Mouse (Mus musculus) forebrain, embryonic 13.5 days (tissue): ENCODE data around the gene Gm20604. TPM values are rescaled to one million over a fixed set of nuclear protein-coding genes. Genes with fewer than 3 reads are reported as not detected.

ENCODE experiments used
- ATAC-seq: fragments of 200-750 bp; cut with Nextera tagmentation; 2 replicates; pipeline ENCODE4 v1.8.0; 2017
- H3K27ac ChIP-seq: fragments of 300-500 bp; sonication (generic); 2 replicates; pipeline ENCODE4 v1.5.1; 2015; ENCODE audit warnings: inconsistent platforms, mild to moderate bottlenecking, moderate library complexity
- H3K27me3 ChIP-seq: fragments of 300-500 bp; sonication (generic); 2 replicates; pipeline ENCODE4 v1.6.1; 2015; ENCODE audit warnings: mild to moderate bottlenecking, inconsistent platforms
- H3K36me3 ChIP-seq: fragments of 300-500 bp; sonication (generic); 2 replicates; pipeline ENCODE4 v1.6.1; 2015; ENCODE audit warnings: mild to moderate bottlenecking, inconsistent platforms; ENCODE audit not compliant: poor library complexity, severe bottlenecking
- H3K4me1 ChIP-seq: fragments of 300-500 bp; sonication (generic); 2 replicates; pipeline ENCODE4 v1.6.1; 2015; ENCODE audit warnings: inconsistent platforms
- H3K4me2 ChIP-seq: fragments of 300-500 bp; sonication (generic); 2 replicates; pipeline ENCODE4 v1.6.1; 2015; ENCODE audit warnings: inconsistent platforms, mild to moderate bottlenecking, moderate library complexity
- H3K4me3 ChIP-seq: fragments of 300-500 bp; sonication (generic); 2 replicates; pipeline ENCODE4 v1.5.1; 2015; ENCODE audit warnings: mild to moderate bottlenecking, inconsistent platforms
- H3K9ac ChIP-seq: fragments of 300-500 bp; sonication (generic); 2 replicates; pipeline ENCODE4 v1.6.1; 2015; ENCODE audit warnings: mild to moderate bottlenecking, inconsistent platforms
- H3K9me3 ChIP-seq: fragments of 300-500 bp; sonication (generic); replicated peaks from 2 replicates; pipeline ENCODE4 v1.6.1; 2016; ENCODE audit warnings: inconsistent platforms
- WGBS: fragments of 180-500 bp; shearing (Covaris S2); methylation state at CpG from one replicate; pipeline ENCODE4 v1.1.7; 2015; 5-methylcytosine and 5-hydroxymethylcytosine counted together
- polyA plus RNA-seq: library from polyadenylated mRNA; unstranded; fragments of >200 nt; fragmentation: Nextera tagmentation; extraction: Ambion mirVana; gene quantifications from 2 replicates; pipeline ENCODE4 v1.2.1, GENCODE M21; 2015

Gene Gm20604
- polyA plus RNA-seq = 32.6 and 34.3 TPM in 2 replicates

GRCm38 (mm10) chr12:102758403-102758756 is at the start of gene Gm20604:
Gene Gm20604, minus strand, starts transcription at chr12:102758672.
- Histone ChIP-seq H3K4me1 (peaks cover 33% of the 10 kb centered on the region), H3K9me3 (no peaks in the 10 kb centered on the region), H3K27ac (peak within 1 kb of the TSS; percentile 86), H3K27me3 (no peaks in the 10 kb centered on the region), H3K9ac (peak within 1 kb of the TSS; percentile 91), H3K36me3 (peaks cover 15% of the 10 kb centered on the region), H3K4me3 (peak within 1 kb of the TSS; percentile 89), H3K4me2 (peak within 1 kb of the TSS; percentile 92)
- under 1% methylated on average over 10 of the region's 10 CpGs for WGBS
- no peak for ATAC-seq

- Histone ChIP-seq H3K27ac (no peak overlapping the region), H3K27me3 (no peaks in the 10 kb centered on the region), H3K36me3 (peaks cover 14% of the 10 kb centered on the region), H3K4me2 (no peak overlapping the region), H3K9ac (no peak overlapping the region), H3K4me3 (no peak overlapping the region), H3K4me1 (no peaks in the 10 kb centered on the region), H3K9me3 (no peaks in the 10 kb centered on the region)
- WGBS = over 99% methylated on average over 2 of the region's 2 CpGs
- no peak for ATAC-seq
Measured at GRCm38 (mm10) chr12:102799528-102799927, 41.1 kb upstream of the Gm20604 start.

DNA sequence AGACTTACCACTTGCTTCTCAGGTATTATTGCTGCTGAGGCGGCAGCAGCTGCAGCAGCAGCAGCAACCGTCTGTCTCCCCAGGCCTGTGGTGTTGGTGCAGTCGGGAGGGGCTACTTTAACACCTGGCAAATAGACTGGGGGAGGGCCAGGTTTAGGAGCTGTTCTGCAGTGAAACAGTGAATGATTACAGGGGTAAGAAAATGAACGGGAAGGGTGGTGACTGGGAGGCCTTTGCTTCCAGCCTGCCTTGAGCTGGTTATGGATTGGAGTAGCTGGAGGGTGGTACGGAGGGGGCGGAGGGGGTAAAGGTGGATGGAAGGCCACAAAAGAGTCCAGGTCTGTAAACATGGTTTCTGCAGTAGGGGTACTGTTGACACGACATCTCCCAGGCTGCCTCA is 29.5 kb upstream of the Gm20604 start:
- H3K4me1 ChIP-seq = no peaks in the 10 kb centered on the region
- H3K36me3 ChIP-seq = peaks cover 81% of the 10 kb centered on the region
- H3K27ac ChIP-seq = no peak overlapping the region
- ATAC-seq = no peak
- H3K27me3 ChIP-seq = no peaks in the 10 kb centered on the region
- H3K9ac ChIP-seq = no peak overlapping the region
- H3K4me2 ChIP-seq = no peak overlapping the region
- H3K9me3 ChIP-seq = no peaks in the 10 kb centered on the region
- WGBS = 89% methylated on average over 7 of the region's 7 CpGs
- no peak overlapping the region for H3K4me3 ChIP-seq

DNA sequence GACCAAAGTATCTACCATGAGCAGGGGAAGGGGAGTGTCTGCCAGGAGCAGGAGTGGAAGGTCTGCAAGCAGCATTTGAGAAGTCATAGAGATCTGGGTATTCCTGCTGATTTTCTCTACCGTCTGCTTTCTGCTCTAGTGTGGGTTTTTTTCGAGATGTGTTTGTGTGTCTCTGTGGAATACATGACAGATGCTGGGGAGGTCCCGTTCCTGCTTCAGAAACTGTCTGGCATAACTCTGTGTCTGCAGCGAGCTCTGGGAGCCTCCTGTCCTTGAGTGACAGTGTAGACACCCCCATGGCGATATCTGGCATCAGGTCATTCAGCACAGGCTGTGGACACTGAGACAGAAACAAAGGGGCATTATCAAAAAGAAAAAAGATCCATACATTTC is 27.1 kb upstream of the Gm20604 start:
- 87% methylated on average over 5 of the region's 5 CpGs for WGBS

DNA sequence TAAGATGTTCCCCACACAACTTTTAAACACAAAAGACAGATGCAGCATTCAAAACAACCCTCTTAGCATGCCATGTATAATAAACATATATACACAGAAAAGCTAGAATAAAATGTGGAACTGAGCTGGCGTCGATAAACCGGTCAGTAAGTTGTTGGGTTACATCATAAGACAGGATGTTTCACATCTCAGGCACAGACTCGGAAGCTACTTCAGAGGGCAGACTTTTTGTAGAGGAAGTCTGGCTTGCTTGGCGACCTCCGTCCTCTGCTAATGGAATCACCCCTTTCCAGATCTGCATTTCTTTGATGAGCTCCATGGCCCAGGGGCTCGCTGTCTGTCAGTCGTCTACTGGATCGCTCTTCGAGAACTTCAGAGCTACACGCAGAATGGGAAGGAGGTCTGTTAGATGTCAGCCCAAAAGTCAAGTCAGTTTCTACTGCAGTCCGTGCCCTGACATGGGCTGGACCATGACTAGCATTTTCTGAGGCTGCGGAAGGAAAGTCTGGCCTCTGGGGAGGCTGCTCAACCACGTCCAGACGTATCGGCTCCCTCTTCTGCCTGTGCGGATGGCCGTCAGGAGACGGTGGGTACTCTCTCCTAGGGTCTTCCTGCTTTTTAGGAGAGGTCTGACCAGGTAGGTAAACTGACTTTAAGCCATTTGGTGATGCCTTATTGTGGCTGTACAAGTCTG is 26.6 kb upstream of the Gm20604 start:
- no peak overlapping the region for H3K9ac ChIP-seq

More for the DNA sequence above, 27.1 kb upstream of the Gm20604 start:
- Histone ChIP-seq H3K4me2 (no peak overlapping the region), H3K4me1 (peaks cover 2% of the 10 kb centered on the region; the same call in 1 of the 2 replicates), H3K36me3 (peaks cover 70% of the 10 kb centered on the region), H3K9ac (no peak overlapping the region), H3K9me3 (no peaks in the 10 kb centered on the region), H3K27ac (no peak overlapping the region), H3K4me3 (no peak overlapping the region), H3K27me3 (no peaks in the 10 kb centered on the region)
- ATAC-seq = no peak

DNA sequence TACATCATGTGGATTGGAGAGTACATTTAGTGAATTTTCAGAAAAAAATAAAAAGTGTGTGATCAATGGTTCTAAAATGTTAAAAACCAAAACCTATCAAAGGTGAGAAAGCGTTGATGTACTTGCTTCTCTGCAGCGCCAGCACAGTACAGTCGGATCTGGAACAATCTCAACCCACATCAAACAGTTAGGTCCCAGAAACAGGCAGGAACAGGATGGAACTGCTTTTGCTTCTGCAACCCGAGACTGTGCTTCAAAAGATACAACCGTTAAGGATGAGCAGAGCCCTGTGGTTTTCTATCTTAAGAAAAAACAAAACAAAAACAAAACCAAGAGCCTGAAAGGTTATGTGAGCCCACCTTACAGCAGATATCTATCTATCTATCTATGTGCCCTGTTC is 24.4 kb upstream of the Gm20604 start:
- H3K4me2 ChIP-seq = no peak overlapping the region
- H3K27ac ChIP-seq = no peak overlapping the region
- ATAC-seq = no peak
- H3K4me1 ChIP-seq = peaks cover 2% of the 10 kb centered on the region; the same call in 1 of the 2 replicates
- H3K36me3 ChIP-seq = peaks cover 53% of the 10 kb centered on the region
- H3K4me3 ChIP-seq = no peak overlapping the region
- 96% methylated on average over 5 of the region's 5 CpGs for WGBS
- H3K9me3 ChIP-seq = no peaks in the 10 kb centered on the region
- no peak overlapping the region for H3K9ac ChIP-seq
- no peaks in the 10 kb centered on the region for H3K27me3 ChIP-seq

More for the DNA sequence above, 26.6 kb upstream of the Gm20604 start:
- ATAC-seq = no peak
- Histone ChIP-seq H3K36me3 (peaks cover 65% of the 10 kb centered on the region), H3K9me3 (no peaks in the 10 kb centered on the region), H3K4me3 (no peak overlapping the region), H3K4me2 (no peak overlapping the region), H3K27me3 (no peaks in the 10 kb centered on the region), H3K4me1 (peaks cover 2% of the 10 kb centered on the region; the same call in 1 of the 2 replicates), H3K27ac (no peak overlapping the region)
- 95% methylated on average over 19 of the region's 19 CpGs for WGBS

DNA sequence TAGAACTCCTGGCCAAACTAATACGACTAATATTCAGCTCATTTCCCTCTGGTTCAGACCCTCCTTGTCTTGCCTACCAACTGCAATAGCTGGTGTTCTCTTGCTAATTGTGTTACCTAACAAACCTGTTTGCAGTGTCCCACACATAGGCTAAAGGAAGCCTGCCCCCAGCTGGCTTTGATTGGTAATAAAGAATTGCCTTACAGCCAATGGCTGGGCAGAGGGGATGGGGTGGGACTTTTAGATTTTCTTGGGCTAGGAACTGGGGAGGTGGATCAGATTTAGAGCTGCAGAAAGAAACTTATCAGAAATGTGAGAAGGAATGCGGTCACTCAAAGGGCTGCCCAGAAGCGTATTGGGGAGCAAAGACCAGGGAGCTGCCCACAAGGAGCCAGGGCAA is 21.0 kb upstream of the Gm20604 start:
- no peaks in the 10 kb centered on the region for H3K9me3 ChIP-seq
- ATAC-seq = no peak
- WGBS = 55% methylated on average over 3 of the region's 3 CpGs
- peaks cover 57% of the 10 kb centered on the region for H3K36me3 ChIP-seq
- no peak overlapping the region for H3K4me2 ChIP-seq
- no peak overlapping the region for H3K9ac ChIP-seq
- no peaks in the 10 kb centered on the region for H3K27me3 ChIP-seq
- H3K4me1 ChIP-seq = peaks cover 2% of the 10 kb centered on the region; the same call in 1 of the 2 replicates
- no peak overlapping the region for H3K4me3 ChIP-seq
- no peak overlapping the region for H3K27ac ChIP-seq

DNA sequence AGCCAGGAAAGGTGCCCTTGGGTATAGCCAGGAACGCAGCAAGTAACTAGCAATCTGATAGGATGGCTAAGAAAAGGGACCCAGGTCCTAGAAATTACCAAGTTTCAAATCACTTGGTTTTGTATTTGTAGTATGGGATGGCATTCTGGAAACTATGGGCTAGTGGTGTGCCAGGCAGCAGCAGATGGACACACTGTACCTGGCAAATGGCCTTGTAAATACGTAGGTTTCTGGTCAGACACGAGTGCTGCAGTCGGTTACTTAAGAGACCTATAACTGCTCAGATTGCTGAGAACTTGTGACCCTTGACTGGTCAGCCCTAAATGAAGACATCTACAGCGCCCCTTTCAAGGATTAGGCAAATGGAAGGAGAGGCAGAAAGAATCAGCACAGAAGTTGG is 19.7 kb upstream of the Gm20604 start:
- Histone ChIP-seq H3K36me3 (peaks cover 60% of the 10 kb centered on the region), H3K4me2 (no peak overlapping the region), H3K9me3 (no peaks in the 10 kb centered on the region), H3K27ac (no peak overlapping the region), H3K4me3 (no peak overlapping the region), H3K27me3 (no peaks in the 10 kb centered on the region), H3K4me1 (peaks cover 2% of the 10 kb centered on the region; the same call in 1 of the 2 replicates), H3K9ac (no peak overlapping the region)
- 86% methylated on average over 5 of the region's 5 CpGs for WGBS
- ATAC-seq = no peak

- Histone ChIP-seq H3K4me2 (no peak overlapping the region), H3K9me3 (no peaks in the 10 kb centered on the region), H3K4me1 (no peaks in the 10 kb centered on the region), H3K27me3 (no peaks in the 10 kb centered on the region), H3K4me3 (no peak overlapping the region), H3K27ac (no peak overlapping the region), H3K9ac (no peak overlapping the region), H3K36me3 (peaks cover 71% of the 10 kb centered on the region)
- no peak for ATAC-seq
- WGBS = 93% methylated on average over 14 of the region's 14 CpGs
Measured at GRCm38 (mm10) chr12:102776035-102776434, 17.6 kb upstream of the Gm20604 start.

DNA sequence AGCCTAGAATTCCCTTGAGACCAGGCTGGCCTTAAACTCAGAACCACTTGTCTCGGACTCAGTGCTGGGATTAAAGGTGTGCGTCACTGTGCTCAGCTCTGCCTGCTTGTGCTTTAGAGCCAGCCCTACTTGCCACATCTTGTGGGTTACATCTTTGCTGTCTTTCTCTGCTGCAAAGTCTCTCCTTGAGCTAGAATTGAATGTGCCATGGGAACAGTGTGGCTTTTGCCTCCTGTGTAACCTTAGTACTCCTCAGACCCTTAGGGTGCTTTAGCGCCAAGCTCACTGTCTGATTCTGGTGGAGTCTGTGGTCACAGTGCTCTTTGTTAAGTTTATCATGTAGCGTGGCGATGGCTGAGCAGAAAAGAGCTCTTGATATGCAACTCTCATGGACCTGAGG is 14.2 kb upstream of the Gm20604 start:
- Histone ChIP-seq H3K4me2 (no peak overlapping the region), H3K27me3 (no peaks in the 10 kb centered on the region), H3K4me1 (no peaks in the 10 kb centered on the region), H3K27ac (no peak overlapping the region), H3K36me3 (peaks cover 96% of the 10 kb centered on the region), H3K9ac (no peak overlapping the region), H3K4me3 (no peak overlapping the region), H3K9me3 (no peaks in the 10 kb centered on the region)
- ATAC-seq = no peak
- 98% methylated on average over 5 of the region's 5 CpGs for WGBS

- Histone ChIP-seq H3K4me1 (no peaks in the 10 kb centered on the region), H3K27me3 (no peaks in the 10 kb centered on the region), H3K27ac (no peak overlapping the region), H3K9ac (no peak overlapping the region), H3K4me3 (no peak overlapping the region), H3K4me2 (no peak overlapping the region), H3K36me3 (peaks cover 95% of the 10 kb centered on the region), H3K9me3 (no peaks in the 10 kb centered on the region)
- no peak for ATAC-seq
- 97% methylated on average over 8 of the region's 8 CpGs for WGBS
Measured at GRCm38 (mm10) chr12:102771601-102772000, 13.1 kb upstream of the Gm20604 start.

- Histone ChIP-seq H3K27me3 (no peaks in the 10 kb centered on the region), H3K27ac (no peak overlapping the region), H3K4me2 (no peak overlapping the region), H3K4me3 (no peak overlapping the region), H3K36me3 (peaks cover 89% of the 10 kb centered on the region), H3K4me1 (no peaks in the 10 kb centered on the region), H3K9me3 (no peaks in the 10 kb centered on the region), H3K9ac (no peak overlapping the region)
- 93% methylated on average over 4 of the region's 4 CpGs for WGBS
- ATAC-seq = no peak
Measured at GRCm38 (mm10) chr12:102769000-102769399, 10.5 kb upstream of the Gm20604 start.

DNA sequence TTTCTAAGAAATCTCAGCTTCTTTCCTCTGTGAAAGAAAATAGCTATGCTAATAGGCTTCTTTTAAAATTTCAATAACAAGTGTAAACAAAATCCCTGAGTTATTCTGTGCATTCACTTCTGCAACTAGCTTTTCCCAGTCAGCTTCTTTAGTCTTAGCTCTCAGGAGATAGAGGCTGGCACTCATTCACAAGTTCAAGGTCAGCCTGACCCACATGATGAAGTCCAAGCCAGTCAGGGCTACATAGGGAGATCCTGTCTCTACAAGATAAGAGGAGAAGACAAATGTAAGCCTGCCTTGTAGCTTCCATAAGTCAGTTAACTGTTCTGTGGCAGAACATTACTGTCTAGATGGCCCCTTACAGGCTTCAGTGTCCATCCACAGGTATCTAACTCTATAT is 5.2 kb upstream of the Gm20604 start:
- no peak overlapping the region for H3K4me3 ChIP-seq
- H3K4me1 ChIP-seq = peaks cover 16% of the 10 kb centered on the region
- no peak overlapping the region for H3K9ac ChIP-seq
- no peak overlapping the region for H3K4me2 ChIP-seq
- ATAC-seq = no peak
- H3K36me3 ChIP-seq = peaks cover 50% of the 10 kb centered on the region
- H3K9me3 ChIP-seq = no peaks in the 10 kb centered on the region
- H3K27ac ChIP-seq = no peak overlapping the region
- no peaks in the 10 kb centered on the region for H3K27me3 ChIP-seq
